Mouse (Mus musculus): ENCODE data around the gene Btbd2. TPM values are rescaled to one million over a fixed set of nuclear protein-coding genes. Genes with fewer than 3 reads are reported as not detected.

Gene Btbd2
- polyA plus RNA-seq, 1 experiment from 2014 or later: 71.8 TPM

DNA sequence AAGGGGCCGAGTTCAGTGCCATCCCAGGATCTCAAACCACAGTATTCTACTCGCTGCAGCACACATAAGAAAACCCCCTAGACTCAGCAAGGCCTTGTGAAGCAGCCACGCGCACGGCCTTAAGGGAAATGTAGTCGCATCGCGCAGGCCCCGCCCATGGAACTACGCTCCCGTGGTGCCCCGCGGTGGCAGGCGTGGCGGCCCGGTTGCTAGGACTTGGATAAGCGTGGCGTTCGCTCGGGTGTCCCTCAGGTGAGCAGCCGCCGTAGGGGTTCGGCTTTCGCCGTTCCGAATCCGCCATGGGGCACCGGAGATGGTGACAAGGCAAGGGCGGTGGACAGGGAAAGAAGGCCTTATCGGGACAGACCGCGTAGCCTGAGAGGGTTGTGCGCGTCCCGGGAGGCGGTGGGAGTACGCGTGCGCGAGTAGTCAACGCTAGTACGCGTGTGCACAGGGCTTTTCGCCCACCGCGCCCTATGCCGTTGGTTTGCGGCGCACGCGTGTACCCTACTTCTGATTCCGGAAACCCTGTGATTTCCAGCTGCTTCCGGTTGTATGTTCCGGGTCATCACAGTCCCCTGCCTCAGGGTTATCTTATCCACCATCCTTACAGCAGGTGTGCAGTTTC lies 54.1 kb downstream of the Btbd2 start, which contains the start of the genes Scamp4 and Adat3:
Gene Scamp4 (plus strand): TSS at position 175 of the 628 bp plus-strand sequence.
Gene Adat3 (plus strand): TSS at position 183 of the 628 bp plus-strand sequence.
- H3K27ac ChIP-seq (ENCODE audit: low read length): peak within 1 kb of the TSS; percentile 93
- peak within 1 kb of the TSS; percentile 80 for H3K9ac ChIP-seq (ENCODE audit: low read depth, low read length)
- H3K4me3 ChIP-seq (ENCODE audit: low read depth, low read length): peak within 1 kb of the TSS; percentile 73
- H3K27me3 ChIP-seq (ENCODE audit: control insufficient read depth, insufficient read depth, low read depth, low read length): peaks cover 2% of the 10 kb centered on the region; the same call in 1 of the 2 replicates
- peak within 1 kb of the TSS; percentile 77 for H3K4me2 ChIP-seq (ENCODE audit: low read length)
- H3K9me3 ChIP-seq (replicated peaks; ENCODE audit: control insufficient read depth, low read length, poor library complexity, severe bottlenecking): no peaks in the 10 kb centered on the region
- under 1% methylated on average over 54 of the region's 54 CpGs for WGBS
- peak; percentile 95 for ATAC-seq
- peaks cover 18% of the 10 kb centered on the region for H3K4me1 ChIP-seq (ENCODE audit: control insufficient read depth, insufficient read depth, low read length)
- H3K36me3 ChIP-seq (ENCODE audit: control insufficient read depth, insufficient read depth, low read length): peaks cover 18% of the 10 kb centered on the region

DNA sequence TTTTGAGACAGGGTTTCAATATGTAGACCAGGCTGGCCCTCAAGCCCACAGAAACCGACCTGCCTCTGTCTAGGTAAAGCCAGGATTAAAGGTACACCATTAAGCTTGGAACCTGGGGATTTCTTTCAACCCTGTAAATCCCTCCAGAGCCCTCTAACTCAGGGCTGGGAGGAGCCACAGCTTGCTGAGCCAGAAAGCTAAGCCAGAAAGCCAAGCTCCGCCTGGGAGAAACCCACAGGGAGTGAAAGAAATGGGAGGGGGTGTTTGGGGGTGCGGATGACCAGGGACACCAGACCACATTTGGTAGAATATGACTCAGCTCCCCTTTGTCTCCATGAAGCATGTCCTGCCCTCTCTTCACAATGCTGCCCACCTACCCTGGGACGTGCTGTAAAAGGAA lies 60.6 kb downstream of the Btbd2 start:
- ATAC-seq: no peak
- no peak overlapping the region for H3K27ac ChIP-seq (ENCODE audit: low read length)
- H3K4me1 ChIP-seq (ENCODE audit: control insufficient read depth, insufficient read depth, low read length): no peaks in the 10 kb centered on the region
- WGBS: 35% methylated on average over 4 of the region's 4 CpGs
- no peak overlapping the region for H3K4me3 ChIP-seq (ENCODE audit: low read depth, low read length)
- no peak overlapping the region for H3K9ac ChIP-seq (ENCODE audit: low read depth, low read length)
- H3K36me3 ChIP-seq (ENCODE audit: control insufficient read depth, insufficient read depth, low read length): no peaks in the 10 kb centered on the region
- H3K4me2 ChIP-seq (ENCODE audit: low read length): no peak overlapping the region
- H3K9me3 ChIP-seq (replicated peaks; ENCODE audit: control insufficient read depth, low read length, poor library complexity, severe bottlenecking): no peaks in the 10 kb centered on the region
- H3K27me3 ChIP-seq (ENCODE audit: control insufficient read depth, insufficient read depth, low read depth, low read length): peaks cover 6% of the 10 kb centered on the region; the same call in 1 of the 2 replicates

Small RNAs within 50 kb of the gene (microRNA-seq; reads per million reads assigned to microRNA genes)
- gene Mir6912: not detected

Other genes starting within 250 kb of the Btbd2 start
- 30.2 and 35.2 TPM in 2 replicates for gene Tcf3, start 223.4 kb downstream of the Btbd2 start, polyA plus RNA-seq (2015; fragmentation: Nextera tagmentation; extraction: Ambion mirVana)
- gene Onecut3, start 162.2 kb downstream of the Btbd2 start, polyA plus RNA-seq (2015; fragmentation: Nextera tagmentation; extraction: Ambion mirVana): 1.2 and 1.6 TPM in 2 replicates
- 1.1 and 1.4 TPM in 2 replicates for gene Atp8b3, start 117.9 kb downstream of the Btbd2 start, polyA plus RNA-seq (2015; fragmentation: Nextera tagmentation; extraction: Ambion mirVana)
- gene Rexo1, start 95.5 kb downstream of the Btbd2 start, polyA plus RNA-seq (2015; fragmentation: Nextera tagmentation; extraction: Ambion mirVana): 26.9 and 27.6 TPM in 2 replicates
- 4.9 and 5.5 TPM in 2 replicates for gene Klf16, start 79.8 kb downstream of the Btbd2 start, polyA plus RNA-seq (2015; fragmentation: Nextera tagmentation; extraction: Ambion mirVana)
- gene Abhd17a, start 66.7 kb downstream of the Btbd2 start, polyA plus RNA-seq (2015; fragmentation: Nextera tagmentation; extraction: Ambion mirVana): 97.0 and 108 TPM in 2 replicates
- 61.2 and 64.3 TPM in 2 replicates for gene Scamp4, start 54.2 kb downstream of the Btbd2 start, polyA plus RNA-seq (2015; fragmentation: Nextera tagmentation; extraction: Ambion mirVana)
- 4.5 and 6.2 TPM in 2 replicates for gene Adat3, start 54.2 kb downstream of the Btbd2 start, polyA plus RNA-seq (2015; fragmentation: Nextera tagmentation; extraction: Ambion mirVana)
- gene Gm49322, start 51.0 kb downstream of the Btbd2 start, polyA plus RNA-seq (2015; fragmentation: Nextera tagmentation; extraction: Ambion mirVana): 3.0 and 4.0 TPM in 2 replicates
- gene Csnk1g2, start 34.2 kb downstream of the Btbd2 start, polyA plus RNA-seq (2015; fragmentation: Nextera tagmentation; extraction: Ambion mirVana): 79.9 and 96.8 TPM in 2 replicates
- 43.7 and 49.1 TPM in 2 replicates for gene Mknk2, start 21.0 kb upstream of the Btbd2 start, polyA plus RNA-seq (2015; fragmentation: Nextera tagmentation; extraction: Ambion mirVana)
- gene Mob3a, start 44.9 kb upstream of the Btbd2 start, polyA plus RNA-seq (2015; fragmentation: Nextera tagmentation; extraction: Ambion mirVana): 61.4 and 64.3 TPM in 2 replicates
- gene Izumo4, start 45.1 kb upstream of the Btbd2 start, polyA plus RNA-seq (2015; fragmentation: Nextera tagmentation; extraction: Ambion mirVana): 44.9 and 49.5 TPM in 2 replicates
- 99.5 and 112 TPM in 2 replicates for gene Ap3d1, start 85.2 kb upstream of the Btbd2 start, polyA plus RNA-seq (2015; fragmentation: Nextera tagmentation; extraction: Ambion mirVana)
- 17.7 and 17.8 TPM in 2 replicates for gene Dot1l, start 98.1 kb upstream of the Btbd2 start, polyA plus RNA-seq (2015; fragmentation: Nextera tagmentation; extraction: Ambion mirVana)
- gene Sf3a2, start 141.1 kb upstream of the Btbd2 start, polyA plus RNA-seq (2015; fragmentation: Nextera tagmentation; extraction: Ambion mirVana): 57.8 and 60.6 TPM in 2 replicates
- gene Plekhj1, start 141.6 kb upstream of the Btbd2 start, polyA plus RNA-seq (2015; fragmentation: Nextera tagmentation; extraction: Ambion mirVana): 121 and 125 TPM in 2 replicates
- gene Amh, start 148.2 kb upstream of the Btbd2 start, polyA plus RNA-seq (2015; fragmentation: Nextera tagmentation; extraction: Ambion mirVana): not detected in 2 replicates
- gene Jsrp1, start 156.4 kb upstream of the Btbd2 start, polyA plus RNA-seq (2015; fragmentation: Nextera tagmentation; extraction: Ambion mirVana): 0.39 and 0.45 TPM in 2 replicates
- gene Oaz1, start 169.6 kb upstream of the Btbd2 start, polyA plus RNA-seq (2015; fragmentation: Nextera tagmentation; extraction: Ambion mirVana): 1,102 and 1,149 TPM in 2 replicates
- gene Lingo3, start 187.0 kb upstream of the Btbd2 start, polyA plus RNA-seq (2015; fragmentation: Nextera tagmentation; extraction: Ambion mirVana): 12.6 and 16.9 TPM in 2 replicates
- 202 and 205 TPM in 2 replicates for gene Lsm7, start 198.1 kb upstream of the Btbd2 start, polyA plus RNA-seq (2015; fragmentation: Nextera tagmentation; extraction: Ambion mirVana)
- gene Sppl2b, start 198.2 kb upstream of the Btbd2 start, polyA plus RNA-seq (2015; fragmentation: Nextera tagmentation; extraction: Ambion mirVana): 82.4 and 84.1 TPM in 2 replicates
- 0.10 and 0.16 TPM in 2 replicates for gene Tmprss9, start 214.8 kb upstream of the Btbd2 start, polyA plus RNA-seq (2015; fragmentation: Nextera tagmentation; extraction: Ambion mirVana)
- 297 and 316 TPM in 2 replicates for gene Timm13, start 243.9 kb upstream of the Btbd2 start, polyA plus RNA-seq (2015; fragmentation: Nextera tagmentation; extraction: Ambion mirVana)